Mouse (Mus musculus) neural tube, embryonic 15.5 days (tissue): ENCODE data around the gene Ccdc163. TPM values are rescaled to one million over a fixed set of nuclear protein-coding genes. Genes with fewer than 3 reads are reported as not detected.
"Not testable (repeated sequence)": the region's sequence is repeated elsewhere in the genome, so short reads cannot be mapped to it uniquely, and the experiment has no call there.

Experiments
- ATAC-seq: fragments of 200-750 bp; cut with Nextera tagmentation; 2 replicates; pipeline ENCODE4 v1.8.0; 2017; ENCODE audit warnings: mild to moderate bottlenecking, moderate TSS enrichment, moderate library complexity; ENCODE audit not compliant: low FRiP score
- H3K27ac ChIP-seq: fragments of 300-500 bp; sonication (generic); replicated peaks from 2 replicates; pipeline ENCODE4 v1.5.1; 2015; ENCODE audit warnings: mild to moderate bottlenecking, inconsistent platforms
- H3K27me3 ChIP-seq: fragments of 300-500 bp; sonication (generic); replicated peaks from 2 replicates; pipeline ENCODE4 v1.6.1; 2015; ENCODE audit warnings: inconsistent platforms
- H3K36me3 ChIP-seq: fragments of 300-500 bp; sonication (generic); 2 replicates; pipeline ENCODE4 v1.6.1; 2015; ENCODE audit warnings: inconsistent platforms
- H3K4me1 ChIP-seq: fragments of 300-500 bp; sonication (generic); 2 replicates; pipeline ENCODE4 v1.6.1; 2015; ENCODE audit warnings: inconsistent platforms
- H3K4me2 ChIP-seq: fragments of 300-500 bp; sonication (generic); 2 replicates; pipeline ENCODE4 v1.6.1; 2015; ENCODE audit warnings: inconsistent platforms, mild to moderate bottlenecking, moderate library complexity
- H3K4me3 ChIP-seq: fragments of 300-500 bp; sonication (generic); replicated peaks from 2 replicates; pipeline ENCODE4 v1.5.1; 2015; ENCODE audit warnings: mild to moderate bottlenecking, inconsistent platforms
- H3K9ac ChIP-seq: fragments of 300-500 bp; sonication (generic); replicated peaks from 2 replicates; pipeline ENCODE4 v1.6.1; 2015; ENCODE audit warnings: mild to moderate bottlenecking, inconsistent platforms
- H3K9me3 ChIP-seq: fragments of 300-500 bp; sonication (generic); replicated peaks from 2 replicates; pipeline ENCODE4 v1.6.1; 2016; ENCODE audit warnings: inconsistent platforms
- WGBS: fragments of 180-500 bp; shearing (Covaris S2); methylation state at CpG from one replicate; pipeline ENCODE4 v1.1.7; 2015; ENCODE audit warnings: mixed read lengths; 5-methylcytosine and 5-hydroxymethylcytosine counted together
- polyA plus RNA-seq: library from polyadenylated mRNA; unstranded; fragments of >200 nt; fragmentation: Nextera tagmentation; extraction: Ambion mirVana; gene quantifications from 2 replicates; pipeline ENCODE4 v1.2.1, GENCODE M21; 2015

Ccdc163 gene
- polyA plus RNA-seq: 9.7 and 11.3 TPM in 2 replicates

GRCm38 (mm10) chr4:116708201-116708764 is at the start of gene Ccdc163, which contains the start of gene Mmachc:
Gene Ccdc163 (plus strand): TSS chr4:116708509.
Gene Mmachc (minus strand): TSS chr4:116708406.
- H3K4me2 ChIP-seq: peak within 1 kb of the TSS; percentile 66
- under 1% methylated on average over 29 of the region's 29 CpGs for WGBS
- H3K4me1 ChIP-seq: peaks cover 13% of the 10 kb centered on the region
- peak within 1 kb of the TSS; percentile 78 for H3K27ac ChIP-seq
- no peaks in the 10 kb centered on the region for H3K36me3 ChIP-seq
- peak within 1 kb of the TSS; percentile 72 for H3K9ac ChIP-seq
- H3K4me3 ChIP-seq: peak within 1 kb of the TSS; percentile 72
- no peaks in the 10 kb centered on the region for H3K9me3 ChIP-seq
- no peaks in the 10 kb centered on the region for H3K27me3 ChIP-seq
- ATAC-seq: peak; percentile 98

- 65% methylated on average over 2 of the region's 2 CpGs for WGBS
- Histone ChIP-seq H3K36me3 (no peaks in the 10 kb centered on the region), H3K4me2 (no peak overlapping the region), H3K27me3 (no peaks in the 10 kb centered on the region), H3K9ac (no peak overlapping the region), H3K4me1 (no peaks in the 10 kb centered on the region), H3K27ac (no peak overlapping the region), H3K4me3 (no peak overlapping the region), H3K9me3 (no peaks in the 10 kb centered on the region)
- ATAC-seq: no peak
These were observed 48.8 kb upstream of the Ccdc163 start for GRCm38 (mm10) chr4:116659474-116659873.

GRCm38 (mm10) chr4:116659916-116660315 is 48.4 kb upstream of the Ccdc163 start:
- ATAC-seq, H3K4me2 ChIP-seq, H3K4me1 ChIP-seq, H3K36me3 ChIP-seq, H3K27me3 ChIP-seq, H3K4me3 ChIP-seq, H3K27ac ChIP-seq, H3K9ac ChIP-seq, H3K9me3 ChIP-seq: not testable (repeated sequence)
- 89% methylated on average over 6 of the region's 6 CpGs for WGBS

- Histone ChIP-seq H3K4me2 (no peak overlapping the region), H3K27me3 (no peaks in the 10 kb centered on the region), H3K4me1 (no peaks in the 10 kb centered on the region), H3K9ac (no peak overlapping the region), H3K4me3 (no peak overlapping the region), H3K27ac (no peak overlapping the region), H3K36me3 (no peaks in the 10 kb centered on the region), H3K9me3 (no peaks in the 10 kb centered on the region)
- 80% methylated on average over 6 of the region's 6 CpGs for WGBS
- no peak for ATAC-seq
These were observed 47.5 kb upstream of the Ccdc163 start for GRCm38 (mm10) chr4:116660829-116661228.

GRCm38 (mm10) chr4:116661998-116662397 is 46.3 kb upstream of the Ccdc163 start:
- Histone ChIP-seq H3K9ac (no peak overlapping the region), H3K27me3 (no peaks in the 10 kb centered on the region), H3K4me2 (no peak overlapping the region), H3K4me3 (no peak overlapping the region), H3K9me3 (no peaks in the 10 kb centered on the region), H3K36me3 (no peaks in the 10 kb centered on the region), H3K4me1 (no peaks in the 10 kb centered on the region), H3K27ac (no peak overlapping the region)
- 90% methylated on average over 1 of the region's 1 CpGs for WGBS
- ATAC-seq: no peak

GRCm38 (mm10) chr4:116666625-116667024 is 41.7 kb upstream of the Ccdc163 start:
- H3K4me3 ChIP-seq: no peak overlapping the region
- no peak for ATAC-seq
- H3K27me3 ChIP-seq: no peaks in the 10 kb centered on the region
- no peak overlapping the region for H3K9ac ChIP-seq
- H3K4me2 ChIP-seq: no peak overlapping the region
- no peaks in the 10 kb centered on the region for H3K9me3 ChIP-seq
- no peaks in the 10 kb centered on the region for H3K36me3 ChIP-seq
- H3K27ac ChIP-seq: no peak overlapping the region
- WGBS: 73% methylated on average over 4 of the region's 4 CpGs
- no peaks in the 10 kb centered on the region for H3K4me1 ChIP-seq

- Histone ChIP-seq H3K4me2 (no peak overlapping the region), H3K27ac (no peak overlapping the region), H3K27me3 (no peaks in the 10 kb centered on the region), H3K9me3 (no peaks in the 10 kb centered on the region), H3K4me3 (no peak overlapping the region), H3K9ac (no peak overlapping the region), H3K4me1 (no peaks in the 10 kb centered on the region), H3K36me3 (no peaks in the 10 kb centered on the region)
- WGBS: 66% methylated on average over 3 of the region's 3 CpGs
- ATAC-seq: no peak
These were observed 40.2 kb upstream of the Ccdc163 start for GRCm38 (mm10) chr4:116668145-116668544.

GRCm38 (mm10) chr4:116669291-116669690 is 39.0 kb upstream of the Ccdc163 start:
- ATAC-seq: no peak
- WGBS: 65% methylated on average over 2 of the region's 2 CpGs
- Histone ChIP-seq H3K9ac (no peak overlapping the region), H3K4me1 (no peaks in the 10 kb centered on the region), H3K27ac (no peak overlapping the region), H3K36me3 (no peaks in the 10 kb centered on the region), H3K4me3 (no peak overlapping the region), H3K27me3 (no peaks in the 10 kb centered on the region), H3K4me2 (no peak overlapping the region), H3K9me3 (no peaks in the 10 kb centered on the region)

GRCm38 (mm10) chr4:116672785-116673184 is 35.5 kb upstream of the Ccdc163 start:
- Histone ChIP-seq H3K27ac (no peak overlapping the region), H3K4me1 (no peaks in the 10 kb centered on the region), H3K9me3 (no peaks in the 10 kb centered on the region), H3K9ac (no peak overlapping the region), H3K27me3 (no peaks in the 10 kb centered on the region), H3K36me3 (no peaks in the 10 kb centered on the region), H3K4me3 (no peak overlapping the region), H3K4me2 (no peak overlapping the region)
- no peak for ATAC-seq
- 84% methylated on average over 2 of the region's 2 CpGs for WGBS

GRCm38 (mm10) chr4:116674761-116675160 is 33.5 kb upstream of the Ccdc163 start:
- H3K27ac ChIP-seq, H3K4me2 ChIP-seq, H3K9me3 ChIP-seq, H3K4me1 ChIP-seq, H3K36me3 ChIP-seq, H3K4me3 ChIP-seq, ATAC-seq, H3K27me3 ChIP-seq, H3K9ac ChIP-seq: not testable (repeated sequence)
- WGBS: 91% methylated on average over 6 of the region's 6 CpGs

GRCm38 (mm10) chr4:116676027-116676426 is 32.3 kb upstream of the Ccdc163 start:
- no peaks in the 10 kb centered on the region for H3K27me3 ChIP-seq
- H3K9ac ChIP-seq: no peak overlapping the region
- no peaks in the 10 kb centered on the region for H3K36me3 ChIP-seq
- 85% methylated on average over 3 of the region's 3 CpGs for WGBS
- H3K4me2 ChIP-seq: no peak overlapping the region
- no peak overlapping the region for H3K4me3 ChIP-seq
- no peak overlapping the region for H3K27ac ChIP-seq
- no peaks in the 10 kb centered on the region for H3K9me3 ChIP-seq
- no peak for ATAC-seq
- H3K4me1 ChIP-seq: no peaks in the 10 kb centered on the region

GRCm38 (mm10) chr4:116677808-116678207 is 30.5 kb upstream of the Ccdc163 start:
- H3K27me3 ChIP-seq: no peaks in the 10 kb centered on the region
- no peaks in the 10 kb centered on the region for H3K36me3 ChIP-seq
- ATAC-seq: no peak
- no peaks in the 10 kb centered on the region for H3K9me3 ChIP-seq
- no peak overlapping the region for H3K27ac ChIP-seq
- 88% methylated on average over 1 of the region's 1 CpGs for WGBS
- H3K4me2 ChIP-seq: no peak overlapping the region
- H3K4me1 ChIP-seq: no peaks in the 10 kb centered on the region
- no peak overlapping the region for H3K9ac ChIP-seq
- no peak overlapping the region for H3K4me3 ChIP-seq
